ENCODE assay signal across 22 mouse cellular contexts in the genomic region with DNA sequence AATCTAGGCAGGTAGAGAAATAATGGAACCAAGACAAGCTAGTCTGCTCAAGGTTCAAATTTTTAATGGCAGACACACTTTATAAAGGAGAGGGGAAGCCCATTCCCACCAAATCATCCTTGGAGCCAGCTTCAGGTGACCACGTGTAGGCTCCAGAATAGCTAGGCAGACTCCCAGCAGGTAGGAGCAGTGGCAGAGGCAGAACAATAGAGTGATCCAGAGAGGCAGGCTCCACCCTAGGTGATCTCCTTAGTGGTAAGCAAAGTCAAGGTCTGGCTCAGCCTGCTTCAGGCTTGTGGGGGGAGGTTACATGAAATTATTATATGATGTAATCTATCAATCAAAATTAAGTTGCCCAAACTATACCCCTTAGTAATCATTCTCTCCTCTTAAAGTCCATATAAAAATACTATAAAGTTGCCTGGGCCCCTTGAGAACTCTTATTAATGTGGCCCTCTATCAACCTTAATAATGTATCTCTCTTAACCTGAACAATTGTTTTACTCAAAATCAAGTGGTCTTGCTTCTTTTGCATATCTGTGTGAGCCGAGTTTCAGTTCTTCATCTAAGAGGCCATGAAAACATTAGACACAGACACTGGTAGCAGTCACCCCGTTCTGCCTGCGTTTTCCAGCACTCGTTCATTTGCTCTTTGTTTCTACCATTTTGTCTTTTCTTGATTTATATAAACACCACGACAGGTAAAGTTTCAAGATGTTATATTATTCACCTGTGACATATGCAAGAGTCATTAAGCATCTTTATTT.
DNase-seq lines count a peak whose midpoint lies in the region; TF ChIP-seq lines count a peak whose summit lies in the region.
"Had no signal": no experiment of that assay in that cellular context is flagged by ENCODE, and none has a peak within 500 bp of the region (broad histone marks: within the 10 kb centered on the region; RNA-seq: fewer than 3 reads in every experiment).

No protein-coding gene starts in this region.

- peak overlapping the region; percentile 99 for H3K9ac ChIP-seq in ES-Bruce4 (ENCODE audit: low read depth, poor library complexity, severe bottlenecking)
- H3K9ac ChIP-seq: embryonic facial prominence, embryonic 15.5 days; forebrain, embryonic 15.5 days; hindbrain, embryonic 12.5 days had no signal

- peak; percentile 86 for TF ChIP-seq EP300 in ES-Bruce4 (IDR thresholded peaks at IDR 0.05; ENCODE audit: insufficient read depth, low read depth, low read length)

- DNase-seq in spleen, adult 2 months (ENCODE audit: low read depth in 1 of 2, low spot score in 2 of 2): peak; percentile 19 to 31
- DNase-seq in spleen, postnatal 10 days (ENCODE audit: low spot score in 2 of 2): no peak
- peak; percentile 52 for DNase-seq in ZHBTc4 (ENCODE audit: low read depth, low spot score)
- DNase-seq in kidney, adult 18-20 months: no peak
- no peak for DNase-seq in left cerebral cortex, adult 8-10 months (ENCODE audit: low spot score in 2 of 2)
- no peak for DNase-seq in ovary, postnatal 14 days (ENCODE audit: low spot score)
- DNase-seq: adrenal gland, postnatal 10 days; cerebellum, adult 11 months; cerebellum, adult 8-10 months; cerebellum, postnatal 14 days; embryo, embryonic 11 days; gastrocnemius, postnatal 36 days; heart, adult 11 months; heart, postnatal 10 days; heart, postnatal 4 days had no signal

- WGBS in spleen, adult 2 months: 57% methylated on average over 6 of the region's 6 CpGs

- no peak for TF ChIP-seq CTCF in spleen, adult 2 months (IDR thresholded peaks at IDR 0.05; ENCODE audit: extremely low read depth, insufficient read depth, insufficient read length, insufficient replicate concordance)
- TF ChIP-seq CTCF in ES-Bruce4 (IDR thresholded peaks at IDR 0.05; ENCODE audit: low read depth, low read length): no peak

- peak overlapping the region; percentile 54; the same call in 1 of the 2 replicates for H3K27ac ChIP-seq in spleen, adult 2 months (ENCODE audit: insufficient read depth, low read length)
- H3K27ac ChIP-seq in ES-Bruce4 (ENCODE audit: insufficient read depth, low read length): peak overlapping the region; percentile 97
- H3K27ac ChIP-seq: embryonic facial prominence, embryonic 15.5 days; forebrain, embryonic 10.5 days; forebrain, embryonic 15.5 days; hindbrain, embryonic 12.5 days; hindbrain, postnatal 0 days had no signal

- no peak overlapping the region for H3K4me3 ChIP-seq in spleen, adult 2 months (ENCODE audit: extremely low read depth, insufficient read depth, insufficient read length)
- peak overlapping the region; percentile 93 for H3K4me3 ChIP-seq in ES-Bruce4 (ENCODE audit: low read depth, low read length)
- H3K4me3 ChIP-seq: embryonic facial prominence, embryonic 15.5 days; erythroblast, embryonic 14.5 days; forebrain, embryonic 10.5 days; forebrain, embryonic 15.5 days; hindbrain, embryonic 12.5 days had no signal

- no peak for TF ChIP-seq POLR2A in spleen, adult 2 months (IDR thresholded peaks at IDR 0.05; ENCODE audit: low read depth, low read length)
- TF ChIP-seq POLR2A in ES-Bruce4 (IDR thresholded peaks at IDR 0.05; ENCODE audit: insufficient read depth, low read length): no peak

- no peaks in the 10 kb centered on the region for H3K27me3 ChIP-seq in spleen, adult 2 months (ENCODE audit: control insufficient read depth, insufficient read depth, low read length)
- no peaks in the 10 kb centered on the region for H3K27me3 ChIP-seq in ES-Bruce4 (ENCODE audit: control insufficient read depth, insufficient read depth, low read length, poor library complexity, severe bottlenecking)
- H3K27me3 ChIP-seq: embryonic facial prominence, embryonic 15.5 days; forebrain, embryonic 15.5 days; hindbrain, embryonic 12.5 days had no signal

- H3K36me3 ChIP-seq in spleen, adult 2 months (ENCODE audit: control insufficient read depth, insufficient read depth, low read length): no peaks in the 10 kb centered on the region
- H3K36me3 ChIP-seq in ES-Bruce4 (ENCODE audit: control insufficient read depth, insufficient read depth, low read length, poor library complexity, severe bottlenecking): peaks cover 2% of the 10 kb centered on the region; the same call in 1 of the 2 replicates
- H3K36me3 ChIP-seq: embryonic facial prominence, embryonic 15.5 days; forebrain, embryonic 10.5 days; forebrain, embryonic 15.5 days; hindbrain, embryonic 12.5 days had no signal

- H3K4me1 ChIP-seq in spleen, adult 2 months (ENCODE audit: control insufficient read depth, insufficient read depth, insufficient read length): peaks cover 2% of the 10 kb centered on the region; the same call in 1 of the 2 replicates
- peaks cover 2% of the 10 kb centered on the region for H3K4me1 ChIP-seq in ES-Bruce4 (ENCODE audit: control insufficient read depth, insufficient read depth, low read length)
- H3K4me1 ChIP-seq: embryonic facial prominence, embryonic 15.5 days; forebrain, embryonic 10.5 days; forebrain, embryonic 15.5 days; hindbrain, embryonic 12.5 days had no signal

- H3K9me3 ChIP-seq in ES-Bruce4 (replicated peaks; ENCODE audit: control insufficient read depth, insufficient read depth, low read length, poor library complexity, severe bottlenecking): no peaks in the 10 kb centered on the region
- H3K9me3 ChIP-seq: embryonic facial prominence, embryonic 15.5 days; forebrain, embryonic 10.5 days; forebrain, embryonic 15.5 days; hindbrain, embryonic 12.5 days had no signal

Comparison
In these comparisons a context has a peak if more than half of its experiments do, and no peak if none do; other contexts are left out.
1. DNase-seq: peak in spleen, adult 2 months (2 of 2) and ZHBTc4 (single experiment); none in spleen, postnatal 10 days (0 of 2), kidney, adult 18-20 months (single experiment), left cerebral cortex, adult 8-10 months (0 of 2) and ovary, postnatal 14 days (single experiment).